Mouse (Mus musculus): ENCODE results near the gene Lats2.

Gene Lats2

DNA sequence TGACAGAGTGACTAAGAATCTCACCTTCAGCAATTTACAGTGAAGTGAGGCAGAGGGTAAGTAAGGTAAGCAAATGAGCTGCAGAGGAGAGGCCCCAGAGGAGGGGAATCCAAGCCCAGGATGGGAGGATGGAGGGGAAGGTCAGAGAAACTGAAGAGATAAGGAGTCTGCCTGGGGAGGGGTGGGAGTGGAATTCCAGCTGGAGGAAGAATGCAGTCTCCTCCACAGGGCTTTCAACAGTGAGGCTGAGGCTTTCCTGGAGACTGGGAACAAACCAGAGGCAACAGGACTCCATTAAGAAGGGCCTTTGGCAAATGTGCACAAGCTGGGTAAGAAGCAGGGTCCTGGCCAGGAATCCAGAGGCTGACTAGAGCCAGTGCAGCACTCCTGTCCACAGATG is 21.1 kb downstream of the Lats2 start:
- DNase-seq (ENCODE audit: low read depth, low spot score): no peak

DNA sequence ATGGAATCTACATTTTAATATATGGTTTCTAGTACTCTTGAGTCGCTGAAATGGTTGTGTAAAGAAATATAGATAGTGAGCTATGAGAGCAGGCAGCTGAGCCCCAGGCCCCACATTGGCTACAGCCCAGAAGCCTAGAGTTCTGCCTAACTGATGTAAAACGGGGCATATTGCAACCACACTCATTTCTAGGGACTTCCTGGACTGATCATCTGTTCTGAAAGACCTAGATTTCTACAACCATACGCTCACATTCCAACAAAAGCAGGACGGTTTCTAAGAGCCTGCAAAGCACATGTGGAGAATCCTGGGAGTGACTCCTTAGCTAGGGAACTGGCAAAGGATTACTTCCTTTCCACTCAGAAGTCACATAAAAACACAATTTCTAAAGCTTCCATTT is 22.0 kb downstream of the Lats2 start:
- no peak for DNase-seq (ENCODE audit: low read depth, low spot score)

DNA sequence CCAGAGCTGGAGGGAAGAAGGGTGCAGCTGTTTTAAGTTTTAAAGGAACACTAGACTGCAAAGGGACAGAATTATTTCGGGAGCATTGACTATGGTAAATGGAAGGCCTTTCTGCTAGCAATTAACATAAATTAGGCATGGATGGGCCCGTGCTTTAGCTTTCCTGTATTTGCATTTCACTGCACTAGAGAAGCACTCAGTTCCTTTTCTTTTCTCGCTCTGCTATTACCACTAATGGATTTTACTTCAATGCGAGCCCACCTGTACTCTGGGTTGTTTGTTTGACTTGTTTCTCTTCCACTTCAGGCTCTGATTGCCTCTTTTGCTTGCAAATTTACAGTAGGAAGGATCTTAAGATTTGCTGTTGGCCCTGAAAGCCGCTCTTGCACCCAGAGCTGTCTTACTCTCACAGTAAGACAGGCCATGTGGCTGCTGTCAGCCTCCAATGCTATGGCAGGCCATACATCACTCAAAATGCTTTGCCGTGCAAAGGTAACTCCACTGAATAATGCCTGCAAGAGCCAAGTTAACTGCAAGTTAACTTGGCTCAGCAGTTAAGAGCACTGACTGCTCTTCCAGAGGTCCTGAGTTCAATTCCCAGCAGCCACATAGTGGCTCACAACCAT is 25.4 kb downstream of the Lats2 start:
- DNase-seq (ENCODE audit: low read depth, low spot score): no peak

DNA sequence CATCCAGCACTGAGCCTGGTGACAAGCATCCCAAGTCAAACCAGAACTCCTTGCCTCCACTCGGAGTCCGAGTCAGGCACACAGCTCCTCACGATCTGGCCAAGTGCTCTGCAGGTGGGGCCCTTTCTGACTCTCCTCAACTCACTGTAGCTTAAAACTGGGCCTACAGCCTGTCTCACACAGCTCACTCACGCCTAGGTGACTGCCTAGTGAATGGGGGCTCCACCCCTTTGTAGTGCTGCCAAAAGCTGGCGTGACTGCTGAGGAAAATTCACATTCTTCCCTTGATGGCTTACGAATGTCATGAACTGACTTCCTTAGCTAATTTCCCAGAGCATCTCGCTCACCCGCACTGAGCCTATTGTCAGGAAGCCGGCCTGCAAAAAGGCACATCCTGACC is 27.7 kb downstream of the Lats2 start:
- DNase-seq (ENCODE audit: low read depth, low spot score): no peak

DNA sequence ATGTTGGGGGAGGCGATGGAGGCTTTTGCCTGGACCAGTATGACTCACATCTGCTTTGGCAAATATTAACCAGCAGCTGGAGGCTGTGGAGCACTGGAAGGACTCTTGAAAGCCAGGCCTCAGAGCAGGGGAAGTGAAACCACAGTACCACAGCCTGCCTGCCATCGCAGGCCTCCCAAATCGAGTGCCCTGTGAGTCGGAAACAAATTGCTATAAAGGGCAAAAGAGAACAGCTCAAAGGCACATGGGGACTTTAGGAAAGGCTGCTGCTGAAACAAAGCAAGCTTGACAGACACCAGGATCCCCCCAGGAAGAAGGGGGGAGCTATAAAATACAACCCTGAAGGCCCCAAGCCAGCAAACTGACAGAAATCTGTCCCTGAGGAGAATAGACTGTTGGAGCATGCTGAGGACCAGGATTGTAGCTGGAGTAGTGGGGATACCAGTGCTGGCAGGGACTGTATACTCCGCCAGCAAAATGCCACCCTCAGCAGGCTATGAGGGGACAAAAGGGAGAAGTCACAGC is 28.2 kb downstream of the Lats2 start:
- DNase-seq (ENCODE audit: low read depth, low spot score): no peak

DNA sequence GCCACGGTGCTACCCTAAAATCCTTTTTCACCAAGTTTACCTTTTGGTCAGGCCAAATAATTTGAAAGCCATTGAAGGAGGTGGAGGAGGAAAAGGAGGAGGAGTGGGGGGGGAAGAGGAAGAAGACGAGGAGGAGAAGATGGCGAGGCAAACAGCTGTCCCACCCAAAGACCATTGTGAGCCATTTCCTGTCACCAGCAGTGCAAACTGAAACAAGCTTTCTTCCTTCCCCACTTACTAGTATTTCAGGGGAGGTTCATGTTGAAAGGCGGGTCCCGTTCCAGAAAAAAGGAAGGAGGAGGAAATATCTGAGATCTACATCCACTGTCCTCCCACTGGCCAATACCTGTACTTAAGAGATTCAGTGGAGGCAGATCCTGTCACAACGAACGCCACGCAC is 28.8 kb downstream of the Lats2 start:
- no peak for DNase-seq (ENCODE audit: low read depth, low spot score)

DNA sequence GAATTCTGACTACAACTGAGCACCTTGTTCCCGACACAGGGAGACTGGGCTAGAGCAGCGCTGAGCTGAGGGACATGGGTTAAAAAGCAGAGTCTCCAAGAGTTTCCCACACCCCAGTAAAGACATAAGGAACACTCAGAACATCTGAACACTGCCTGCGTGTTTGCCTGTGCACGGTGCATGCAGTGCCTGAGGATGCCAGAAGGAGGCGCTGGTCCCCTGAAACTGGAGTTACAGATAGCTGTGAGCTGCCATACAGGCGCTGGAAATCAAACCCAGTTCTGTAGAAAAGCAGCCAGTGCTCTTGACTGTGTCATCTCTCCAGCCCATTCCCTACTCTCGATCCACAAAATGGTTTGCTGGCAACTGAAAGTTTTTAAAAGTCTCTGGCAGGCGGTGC is 32.0 kb downstream of the Lats2 start:
- DNase-seq (ENCODE audit: low read depth, low spot score): no peak

DNA sequence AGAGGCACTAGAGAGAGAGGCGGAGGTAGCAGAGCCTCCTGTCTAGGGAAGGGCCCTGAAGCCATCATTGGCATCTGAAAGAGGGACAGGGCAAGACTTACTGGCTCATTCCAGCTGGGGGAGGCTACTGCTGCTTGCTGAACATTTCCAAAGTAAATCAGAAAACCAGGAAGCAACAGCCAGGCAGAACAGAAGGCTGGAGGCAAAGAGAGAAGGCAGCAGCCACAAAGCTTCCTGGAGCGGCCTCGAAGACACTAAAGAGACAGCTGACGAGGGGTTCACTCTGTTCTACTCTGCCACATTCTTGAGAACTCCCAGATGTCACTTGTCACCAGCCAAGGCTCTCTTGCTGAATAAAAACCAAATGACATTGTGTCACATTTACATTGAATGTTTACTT is 33.7 kb downstream of the Lats2 start:
- no peak for DNase-seq (ENCODE audit: low read depth, low spot score)

DNA sequence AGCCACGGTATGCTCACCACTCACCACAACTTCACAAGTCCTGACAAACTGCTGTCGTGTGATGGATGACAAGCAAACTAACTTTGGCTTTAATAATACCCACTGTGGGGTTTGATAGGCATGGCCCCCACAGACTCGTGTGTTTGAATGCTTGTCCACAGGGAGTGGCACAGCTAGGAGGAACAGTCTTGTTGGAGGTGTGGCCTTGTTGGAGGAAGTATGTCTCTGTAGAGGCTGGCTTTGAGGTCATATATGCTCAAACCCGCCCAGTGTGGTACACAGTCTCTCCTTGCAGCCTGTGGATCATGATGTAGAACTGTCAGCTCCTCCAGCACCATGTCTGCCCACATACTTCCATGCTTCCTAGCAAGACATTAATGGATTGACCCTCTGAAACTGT is 39.9 kb downstream of the Lats2 start:
- DNase-seq (ENCODE audit: low read depth, low spot score): no peak

DNA sequence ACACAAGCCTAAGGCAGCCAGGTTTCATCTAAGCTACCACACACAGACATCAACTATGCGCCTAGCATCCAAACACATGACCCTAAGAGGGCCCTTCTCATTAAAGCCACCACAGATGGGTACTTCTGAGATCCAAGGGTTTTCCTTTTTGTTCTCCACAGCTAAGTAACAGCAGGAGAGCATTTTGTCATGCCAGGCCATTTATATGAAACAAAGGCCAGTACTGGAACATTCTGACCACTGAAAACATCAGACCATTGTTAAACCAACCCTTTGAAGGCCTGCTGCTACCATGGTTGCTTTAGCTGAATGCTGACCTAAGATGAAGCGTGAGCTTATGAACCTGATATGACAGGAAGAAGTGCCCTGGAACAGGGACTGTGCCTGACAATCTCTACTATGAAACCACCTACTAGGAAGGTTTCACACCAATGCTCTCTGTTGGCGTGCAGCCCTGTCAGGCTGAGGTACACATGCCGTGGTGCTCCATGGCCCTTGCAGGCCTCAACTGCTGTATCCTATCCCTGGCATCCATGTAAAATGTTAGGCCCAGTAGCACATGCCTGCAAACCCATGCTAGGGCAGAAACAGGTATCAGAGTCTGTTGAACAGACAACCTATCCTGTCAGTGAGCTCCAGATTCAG is 41.5 kb downstream of the Lats2 start:
- no peak for DNase-seq (ENCODE audit: low read depth, low spot score)

DNA sequence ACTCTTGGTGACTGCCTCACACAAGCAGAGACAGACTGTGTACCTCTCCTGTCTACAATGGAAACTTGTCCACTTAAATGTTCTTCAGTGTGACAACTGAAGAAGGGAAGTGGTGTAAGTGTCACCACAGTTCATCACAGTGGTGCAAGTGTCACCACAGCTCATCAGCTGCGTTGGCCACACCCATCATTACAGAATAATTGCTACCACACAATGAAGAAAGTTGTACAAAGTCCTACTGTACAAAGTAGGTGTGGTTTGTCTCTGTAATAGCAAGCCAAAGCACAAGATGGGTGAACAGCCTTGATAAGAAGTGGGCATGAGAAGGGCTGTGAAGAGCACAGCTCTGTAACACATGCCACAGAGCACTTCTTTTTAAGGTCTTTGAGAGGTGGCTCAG is 45.3 kb downstream of the Lats2 start:
- no peak for DNase-seq (ENCODE audit: low read depth, low spot score)

DNA sequence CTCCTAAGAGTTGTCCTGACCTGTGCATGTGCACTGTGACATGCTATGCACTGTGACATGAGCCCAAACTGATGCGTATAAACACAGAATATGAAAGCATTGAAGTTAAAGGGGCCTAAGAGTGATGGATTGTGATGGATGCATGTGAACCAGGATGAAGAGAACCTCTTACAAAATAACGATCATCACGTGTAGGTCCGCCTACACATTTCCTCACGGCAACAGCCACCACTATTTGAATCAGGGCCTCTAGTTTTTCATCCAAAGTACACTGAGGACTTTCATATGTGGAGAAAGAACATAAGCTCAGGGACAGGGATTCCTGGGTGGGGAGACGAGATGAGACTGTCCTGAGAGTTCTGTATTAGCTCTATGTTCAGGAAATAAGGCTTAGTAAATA is 47.1 kb downstream of the Lats2 start:
- no peak for DNase-seq (ENCODE audit: low read depth, low spot score)

DNA sequence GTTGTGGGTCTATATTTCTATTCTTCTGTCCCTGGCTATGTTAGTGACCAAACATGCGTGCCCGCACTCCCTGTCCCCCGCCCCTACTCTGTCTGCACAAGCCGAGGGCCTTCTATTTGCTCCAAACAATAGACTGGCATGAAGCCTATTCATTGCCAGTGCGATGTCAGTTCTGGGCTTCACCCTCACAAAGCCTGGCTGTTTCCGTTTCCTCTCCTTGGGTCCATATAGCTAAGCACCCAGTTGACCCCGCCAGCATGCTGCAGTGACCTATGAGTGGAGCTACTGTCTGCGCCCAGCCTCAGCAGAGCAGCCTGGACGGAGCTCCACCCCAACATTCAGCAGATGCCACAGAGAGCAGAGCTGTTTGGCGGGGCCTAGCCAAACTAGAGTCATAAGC is 49.0 kb downstream of the Lats2 start:
- no peak for DNase-seq (ENCODE audit: low read depth, low spot score)

DNA sequence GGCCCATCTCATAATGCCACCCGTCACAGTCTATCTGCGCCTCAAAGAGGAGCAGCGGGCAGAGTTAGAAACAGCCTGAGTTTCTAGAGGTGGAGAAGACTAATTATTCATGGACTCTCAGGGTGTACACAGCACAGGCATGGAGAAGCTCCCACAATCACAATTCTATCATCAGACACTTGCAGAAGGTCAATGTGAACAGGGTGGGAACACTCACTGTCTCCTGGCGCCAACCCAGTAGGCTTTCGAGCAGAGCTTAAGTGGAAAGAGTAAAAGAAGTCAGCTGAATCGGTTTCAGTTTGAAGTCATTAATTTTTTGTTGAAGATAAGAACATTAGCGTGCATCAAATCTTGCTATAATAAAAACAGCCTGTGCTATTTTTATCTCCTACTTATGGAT is 49.6 kb downstream of the Lats2 start:
- no peak for DNase-seq (ENCODE audit: low read depth, low spot score)

DNA sequence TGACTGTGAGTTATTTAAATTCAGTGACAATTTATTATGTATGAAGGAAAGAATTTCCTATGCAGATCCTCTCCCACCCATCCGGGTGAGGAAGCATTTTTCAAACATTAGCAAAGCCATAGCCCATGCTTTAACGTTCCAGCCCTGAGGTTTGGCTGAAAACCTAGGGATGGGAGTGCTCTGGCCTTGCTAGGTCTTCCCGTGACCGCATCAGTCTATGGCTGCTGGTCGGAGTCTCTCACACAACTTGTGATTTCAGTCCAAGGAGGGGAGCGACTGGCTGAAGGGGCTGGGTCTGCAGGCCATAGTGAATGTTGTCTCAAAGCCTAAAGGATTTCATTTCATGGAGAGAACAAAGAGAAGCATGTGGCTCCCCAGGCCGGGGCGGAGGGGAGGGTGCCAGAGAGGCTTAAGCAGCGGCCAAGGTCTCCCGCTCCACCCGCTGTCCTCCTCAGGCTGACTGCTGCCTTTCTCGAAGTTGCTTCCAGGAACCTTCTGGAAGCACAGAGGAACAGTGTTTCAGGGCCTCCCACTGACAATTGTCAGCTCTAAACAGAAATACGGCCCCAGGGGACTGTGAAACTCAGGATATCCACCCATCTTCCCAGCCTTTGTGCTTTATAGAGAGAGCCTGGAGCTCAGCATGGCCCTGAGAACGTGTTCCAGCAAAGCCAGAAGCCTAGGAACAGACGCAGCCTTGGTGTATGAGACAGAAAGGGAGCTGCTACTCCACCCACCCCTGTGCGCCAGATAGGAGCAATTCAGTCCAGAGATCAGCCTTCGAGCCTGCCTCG is 50.9 kb downstream of the Lats2 start:
- no peak for DNase-seq (ENCODE audit: low read depth, low spot score)

DNA sequence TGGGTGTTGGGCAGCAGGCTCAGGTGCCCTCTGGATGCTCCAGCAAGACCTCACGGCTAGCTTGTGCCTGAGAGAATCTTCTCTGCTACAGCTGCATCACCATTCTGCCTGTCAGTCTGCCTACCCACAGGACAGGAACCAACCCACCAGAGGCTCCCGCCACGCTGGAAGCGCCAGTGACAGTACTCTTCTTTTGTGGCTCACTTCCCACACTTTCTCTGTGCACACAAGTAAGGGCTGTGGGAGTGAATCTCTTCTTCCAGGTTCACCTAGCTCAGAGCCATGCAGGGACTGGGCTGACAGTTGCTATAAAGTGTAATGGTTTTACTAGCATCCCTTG is 51.5 kb downstream of the Lats2 start:
- DNase-seq (ENCODE audit: low read depth, low spot score): no peak

DNA sequence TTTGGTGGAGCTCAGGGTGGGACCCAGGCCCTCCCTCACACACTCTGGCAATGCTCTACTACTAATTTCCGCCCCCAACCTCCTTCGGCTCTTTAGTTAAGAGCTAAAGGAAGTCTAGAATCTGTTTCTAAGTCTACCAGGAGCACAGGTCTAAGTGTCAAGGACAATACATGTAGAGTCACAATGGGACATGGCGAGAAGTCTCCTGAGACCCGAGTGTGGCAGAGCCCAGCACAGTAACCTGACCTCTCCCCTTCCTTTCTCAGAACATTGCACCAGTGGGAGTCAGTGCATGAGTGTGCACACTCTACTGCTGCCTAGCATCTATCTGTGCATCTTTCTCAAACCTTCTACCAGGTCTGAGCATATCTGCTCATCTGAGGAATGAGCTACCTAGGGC is 52.4 kb downstream of the Lats2 start:
- no peak for DNase-seq (ENCODE audit: low read depth, low spot score)

DNA sequence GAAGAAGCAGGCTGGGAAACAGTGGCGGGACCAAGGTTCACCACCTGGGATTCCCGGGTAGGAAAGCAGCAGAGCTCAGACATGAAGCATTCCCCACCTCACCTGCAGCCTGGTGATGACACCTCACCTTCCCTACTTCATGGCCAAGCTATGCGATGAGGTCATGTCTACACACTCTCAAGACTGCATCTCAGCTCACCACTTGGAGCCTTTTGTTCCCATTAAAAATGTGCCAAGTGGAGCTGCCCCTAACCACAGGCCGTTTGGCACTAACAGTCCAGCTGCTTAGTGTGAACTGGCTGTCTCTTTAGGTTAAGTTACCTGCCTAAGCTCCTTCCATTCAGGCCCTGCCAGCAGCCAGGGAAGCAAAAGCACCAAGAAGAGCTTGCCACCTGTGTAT is 53.1 kb downstream of the Lats2 start:
- no peak for DNase-seq (ENCODE audit: low read depth, low spot score)

DNA sequence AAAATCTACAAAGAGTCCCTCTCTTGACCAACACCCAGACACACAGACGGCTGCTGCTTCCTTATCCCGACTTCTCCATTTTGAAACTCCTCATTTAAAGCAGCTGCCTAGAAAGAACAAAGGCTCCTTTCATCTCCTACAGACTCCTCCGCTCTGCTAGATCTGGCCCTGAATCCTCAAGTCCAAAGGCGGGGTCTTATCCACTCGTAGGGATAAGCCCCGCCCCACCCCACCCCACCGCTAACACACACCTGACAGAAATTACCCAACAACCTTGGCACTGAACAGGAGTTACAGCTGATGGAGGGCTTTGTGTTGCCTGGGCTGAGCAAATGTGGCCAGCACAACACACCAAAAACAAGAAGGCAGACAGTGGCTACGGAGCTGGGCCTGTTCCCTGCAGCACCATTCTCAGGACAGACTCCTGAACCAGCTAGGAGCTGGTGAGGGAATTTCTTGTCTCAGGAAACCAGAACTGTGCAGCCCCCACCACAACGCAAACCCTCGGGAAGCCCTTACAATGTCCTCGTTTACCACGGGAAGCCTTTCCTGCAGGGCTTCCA is 56.2 kb downstream of the Lats2 start:
- no peak for DNase-seq (ENCODE audit: low read depth, low spot score)

DNA sequence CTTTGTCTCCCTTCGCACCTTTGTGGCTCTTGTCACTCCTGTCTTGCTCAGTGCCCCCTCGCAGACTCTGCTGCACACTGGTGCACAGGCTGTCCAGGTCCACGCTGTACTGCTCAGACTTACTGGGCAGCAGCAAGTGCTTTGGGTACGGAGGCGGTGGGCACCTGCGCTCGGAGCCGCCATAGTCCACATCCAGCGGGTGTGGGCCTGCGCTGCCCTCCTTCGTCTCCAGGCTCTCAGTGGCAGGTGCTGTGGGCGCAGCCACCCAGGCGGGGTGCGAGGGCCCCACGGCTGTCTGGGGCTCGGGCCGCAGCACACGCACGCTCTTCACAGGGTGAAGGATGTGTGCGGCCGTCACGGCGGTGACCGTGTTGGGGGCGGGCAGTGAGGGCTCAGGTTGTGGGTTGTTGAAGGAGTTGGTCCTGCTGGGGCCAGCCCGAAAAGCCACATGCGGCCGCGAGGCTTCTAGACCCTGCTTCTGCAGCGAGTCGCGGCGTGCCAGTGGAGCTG is 58.7 kb downstream of the Lats2 start:
- no peak for DNase-seq (ENCODE audit: low read depth, low spot score)

DNA sequence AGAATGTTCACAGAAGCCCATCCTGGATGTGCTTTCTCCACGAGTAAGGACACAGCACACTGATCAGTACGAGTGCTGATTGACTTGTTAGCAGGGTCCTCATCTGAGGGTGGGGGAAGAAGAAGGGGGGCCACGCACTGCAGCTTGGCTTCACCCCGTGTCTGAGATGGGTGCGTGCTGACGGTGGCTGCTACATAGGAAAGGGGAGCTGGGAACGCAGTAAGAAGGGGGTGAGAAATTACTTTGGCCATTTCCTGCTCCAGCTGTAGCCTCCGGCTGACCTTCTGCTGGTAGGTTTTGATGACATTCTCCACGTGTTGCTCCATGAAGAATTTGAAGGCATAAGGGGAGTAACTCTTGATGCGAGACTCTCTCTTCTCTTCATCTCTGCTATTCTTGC is 59.2 kb downstream of the Lats2 start:
- DNase-seq (ENCODE audit: low read depth, low spot score): no peak

DNA sequence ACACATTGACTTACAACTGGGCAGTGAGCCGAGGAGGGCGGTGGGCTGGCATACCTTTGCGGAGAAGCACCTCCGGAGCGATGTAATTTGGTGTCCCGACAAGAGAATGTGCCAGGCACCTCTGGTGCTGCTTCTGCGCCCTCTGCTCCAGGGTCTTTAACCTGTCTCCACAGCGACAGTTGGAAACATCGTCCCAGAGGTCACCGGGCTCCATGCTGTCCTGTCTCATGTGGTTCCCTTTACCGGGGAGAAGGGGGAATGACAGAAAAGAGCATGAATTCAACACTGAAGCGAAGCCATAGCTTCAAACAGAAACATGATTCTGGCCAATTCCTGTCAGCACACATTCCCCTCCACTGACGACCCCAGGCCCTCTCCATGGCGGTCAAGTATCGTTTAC is 62.1 kb downstream of the Lats2 start:
- no peak for DNase-seq (ENCODE audit: low read depth, low spot score)

DNA sequence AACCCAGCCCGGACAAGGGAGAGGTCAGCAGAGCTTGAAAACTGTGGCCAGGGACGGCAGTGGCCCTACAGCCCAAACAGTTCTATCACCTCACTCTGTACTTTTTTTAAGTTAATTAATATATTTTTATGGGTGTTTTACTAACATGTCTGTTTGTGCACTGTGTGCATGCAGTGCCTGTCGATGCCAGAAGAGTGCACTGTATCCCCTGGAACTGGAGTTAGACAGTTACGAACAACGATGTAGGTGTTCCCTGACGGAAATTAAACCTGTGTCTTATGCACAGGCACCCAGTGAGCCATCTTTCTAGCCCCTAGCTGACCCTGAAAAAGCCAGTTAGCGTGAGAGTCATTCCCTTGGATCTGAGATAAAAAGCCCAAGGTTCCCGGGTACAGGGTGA is 62.6 kb downstream of the Lats2 start:
- DNase-seq (ENCODE audit: low read depth, low spot score): no peak
